Mouse (Mus musculus): Measurements from ENCODE around the gene Slc22a5.

DNA sequence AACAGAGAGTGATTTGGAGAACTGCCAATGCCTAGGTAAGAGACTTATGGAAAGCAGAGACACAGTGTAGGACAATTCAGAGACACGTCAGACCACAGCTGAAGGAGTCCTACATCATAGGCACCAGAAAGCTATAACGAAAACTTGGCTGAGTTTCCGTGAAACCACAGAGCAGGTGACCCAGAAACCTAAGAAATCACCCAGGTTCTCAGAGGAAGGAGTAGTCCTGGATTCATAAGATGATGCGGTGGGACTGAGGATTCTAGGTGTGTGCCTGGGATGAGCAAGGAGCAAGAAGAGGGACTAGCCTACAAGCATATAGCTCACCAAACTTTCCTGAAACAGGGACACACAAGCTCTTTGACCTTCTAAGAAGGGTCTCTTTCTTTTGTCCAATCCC lies 3.2 kb downstream of the Slc22a5 start:
- TF ChIP-seq CTCF (IDR thresholded peaks at IDR 0.05; ENCODE audit: low read depth, low read length) (no peak), GATA1 (IDR thresholded peaks at IDR 0.05; ENCODE audit: borderline replicate concordance, low read length) (no peak), TAL1 (conservative IDR thresholded peaks at IDR 0.05; ENCODE audit: low read depth, low read length) (no peak)
